Mouse (Mus musculus): ENCODE measurements around the gene Tcea3. TPM values are rescaled to one million over a fixed set of nuclear protein-coding genes. Genes with fewer than 3 reads are reported as not detected.

Gene Tcea3
- polyA plus RNA-seq, 1 experiment from 2014 or later, result 17.2 TPM

GRCm38 (mm10) chr4:136256696-136257095 lies 9.2 kb downstream of the Tcea3 start:
- peaks cover 17% of the 10 kb centered on the region for H3K4me1 ChIP-seq
- no peaks in the 10 kb centered on the region for H3K36me3 ChIP-seq
- H3K9me3 ChIP-seq, result no peaks in the 10 kb centered on the region
- no peak overlapping the region for H3K4me3 ChIP-seq
- H3K27me3 ChIP-seq, result peaks cover 7% of the 10 kb centered on the region; the same call in 1 of the 2 replicates
- H3K9ac ChIP-seq, result no peak overlapping the region
- ATAC-seq (ENCODE audit: borderline replicate concordance, extremely low read depth, low FRiP score, low TSS enrichment), result no peak
- no peak overlapping the region for H3K4me2 ChIP-seq
- H3K27ac ChIP-seq, result no peak overlapping the region
- 61% methylated on average over 10 of the region's 10 CpGs for WGBS

- H3K4me2 ChIP-seq, result no peak overlapping the region
- ATAC-seq (ENCODE audit: borderline replicate concordance, extremely low read depth, low FRiP score, low TSS enrichment), result no peak
- H3K27ac ChIP-seq, result no peak overlapping the region
- 54% methylated on average over 3 of the region's 3 CpGs for WGBS
- H3K9me3 ChIP-seq, result no peaks in the 10 kb centered on the region
- H3K36me3 ChIP-seq, result no peaks in the 10 kb centered on the region
- H3K4me1 ChIP-seq, result peaks cover 24% of the 10 kb centered on the region
- H3K27me3 ChIP-seq, result no peaks in the 10 kb centered on the region
- H3K9ac ChIP-seq, result no peak overlapping the region
- no peak overlapping the region for H3K4me3 ChIP-seq
These were observed 12.4 kb downstream of the Tcea3 start for GRCm38 (mm10) chr4:136259916-136260315.

GRCm38 (mm10) chr4:136260491-136261180 lies 13.1 kb downstream of the Tcea3 start:
- Histone ChIP-seq H3K9ac (no peak overlapping the region), H3K9me3 (no peaks in the 10 kb centered on the region), H3K27ac (peak overlapping the region; percentile 54), H3K27me3 (no peaks in the 10 kb centered on the region), H3K4me3 (no peak overlapping the region), H3K4me2 (no peak overlapping the region), H3K4me1 (peaks cover 24% of the 10 kb centered on the region), H3K36me3 (no peaks in the 10 kb centered on the region)
- WGBS, result 28% methylated on average over 10 of the region's 10 CpGs
- peak; percentile 86 for ATAC-seq (ENCODE audit: borderline replicate concordance, extremely low read depth, low FRiP score, low TSS enrichment)

- ATAC-seq (ENCODE audit: borderline replicate concordance, extremely low read depth, low FRiP score, low TSS enrichment), result no peak
- peaks cover 24% of the 10 kb centered on the region for H3K4me1 ChIP-seq
- H3K4me2 ChIP-seq, result no peak overlapping the region
- no peaks in the 10 kb centered on the region for H3K36me3 ChIP-seq
- H3K4me3 ChIP-seq, result no peak overlapping the region
- WGBS, result 46% methylated on average over 10 of the region's 10 CpGs
- no peaks in the 10 kb centered on the region for H3K9me3 ChIP-seq
- no peak overlapping the region; the same call in 1 of the 2 replicates for H3K27ac ChIP-seq
- H3K9ac ChIP-seq, result no peak overlapping the region
- no peaks in the 10 kb centered on the region for H3K27me3 ChIP-seq
These were observed 14.4 kb downstream of the Tcea3 start for GRCm38 (mm10) chr4:136261912-136262311.

GRCm38 (mm10) chr4:136263555-136263954 lies 16.0 kb downstream of the Tcea3 start:
- Histone ChIP-seq H3K9ac (no peak overlapping the region), H3K27me3 (no peaks in the 10 kb centered on the region), H3K27ac (no peak overlapping the region), H3K36me3 (no peaks in the 10 kb centered on the region), H3K4me2 (no peak overlapping the region), H3K4me1 (peaks cover 24% of the 10 kb centered on the region), H3K4me3 (no peak overlapping the region), H3K9me3 (no peaks in the 10 kb centered on the region)
- ATAC-seq (ENCODE audit: borderline replicate concordance, extremely low read depth, low FRiP score, low TSS enrichment), result no peak
- 93% methylated on average over 4 of the region's 4 CpGs for WGBS

GRCm38 (mm10) chr4:136266716-136267343 lies 19.3 kb downstream of the Tcea3 start:
- ATAC-seq (ENCODE audit: borderline replicate concordance, extremely low read depth, low FRiP score, low TSS enrichment), result no peak
- WGBS, result 74% methylated on average over 9 of the region's 9 CpGs
- Histone ChIP-seq H3K9me3 (no peaks in the 10 kb centered on the region), H3K27me3 (no peaks in the 10 kb centered on the region), H3K4me2 (no peak overlapping the region), H3K27ac (no peak overlapping the region), H3K9ac (no peak overlapping the region), H3K4me1 (peaks cover 5% of the 10 kb centered on the region), H3K4me3 (no peak overlapping the region), H3K36me3 (no peaks in the 10 kb centered on the region)

GRCm38 (mm10) chr4:136268912-136269311 lies 21.4 kb downstream of the Tcea3 start:
- ATAC-seq (ENCODE audit: borderline replicate concordance, extremely low read depth, low FRiP score, low TSS enrichment), result no peak
- WGBS, result 91% methylated on average over 1 of the region's 1 CpGs

GRCm38 (mm10) chr4:136270648-136271047 lies 23.1 kb downstream of the Tcea3 start:
- WGBS, result 83% methylated on average over 8 of the region's 8 CpGs
- ATAC-seq (ENCODE audit: borderline replicate concordance, extremely low read depth, low FRiP score, low TSS enrichment), result no peak
- no peak overlapping the region for H3K4me2 ChIP-seq
- no peak overlapping the region for H3K9ac ChIP-seq
- no peaks in the 10 kb centered on the region for H3K27me3 ChIP-seq
- H3K4me1 ChIP-seq, result no peaks in the 10 kb centered on the region
- peaks cover 8% of the 10 kb centered on the region; the same call in 1 of the 2 replicates for H3K9me3 ChIP-seq
- H3K4me3 ChIP-seq, result no peak overlapping the region
- H3K27ac ChIP-seq, result no peak overlapping the region
- no peaks in the 10 kb centered on the region for H3K36me3 ChIP-seq

More at GRCm38 (mm10) chr4:136268912-136269311, 21.4 kb downstream of the Tcea3 start:
- Histone ChIP-seq H3K9ac (no peak overlapping the region), H3K4me1 (no peaks in the 10 kb centered on the region), H3K27ac (no peak overlapping the region), H3K27me3 (no peaks in the 10 kb centered on the region), H3K9me3 (peaks cover 8% of the 10 kb centered on the region; the same call in 1 of the 2 replicates), H3K4me2 (no peak overlapping the region), H3K4me3 (no peak overlapping the region), H3K36me3 (no peaks in the 10 kb centered on the region)

- no peaks in the 10 kb centered on the region for H3K27me3 ChIP-seq
- H3K9ac ChIP-seq, result no peak overlapping the region
- WGBS, result 80% methylated on average over 8 of the region's 8 CpGs
- H3K9me3 ChIP-seq, result no peaks in the 10 kb centered on the region
- no peak overlapping the region for H3K4me2 ChIP-seq
- no peaks in the 10 kb centered on the region for H3K36me3 ChIP-seq
- no peak for ATAC-seq (ENCODE audit: borderline replicate concordance, extremely low read depth, low FRiP score, low TSS enrichment)
- no peak overlapping the region for H3K4me3 ChIP-seq
- no peak overlapping the region for H3K27ac ChIP-seq
- H3K4me1 ChIP-seq, result peaks cover 32% of the 10 kb centered on the region
These were observed 33.6 kb downstream of the Tcea3 start for GRCm38 (mm10) chr4:136281097-136281496.

GRCm38 (mm10) chr4:136281611-136282010 lies 34.1 kb downstream of the Tcea3 start:
- no peaks in the 10 kb centered on the region for H3K27me3 ChIP-seq
- no peak overlapping the region for H3K4me2 ChIP-seq
- H3K9me3 ChIP-seq, result no peaks in the 10 kb centered on the region
- WGBS, result 50% methylated on average over 9 of the region's 9 CpGs
- no peak overlapping the region for H3K9ac ChIP-seq
- no peak for ATAC-seq (ENCODE audit: borderline replicate concordance, extremely low read depth, low FRiP score, low TSS enrichment)
- peaks cover 34% of the 10 kb centered on the region for H3K4me1 ChIP-seq
- H3K27ac ChIP-seq, result no peak overlapping the region
- H3K36me3 ChIP-seq, result no peaks in the 10 kb centered on the region
- H3K4me3 ChIP-seq, result no peak overlapping the region

- Histone ChIP-seq H3K27me3 (no peaks in the 10 kb centered on the region), H3K4me2 (peak overlapping the region; percentile 19; the same call in 1 of the 2 replicates), H3K9ac (peak overlapping the region; percentile 32; the same call in 1 of the 2 replicates), H3K4me3 (no peak overlapping the region), H3K27ac (peak overlapping the region; percentile 95), H3K4me1 (peaks cover 44% of the 10 kb centered on the region), H3K9me3 (no peaks in the 10 kb centered on the region), H3K36me3 (peaks cover 8% of the 10 kb centered on the region)
- 38% methylated on average over 10 of the region's 10 CpGs for WGBS
- ATAC-seq (ENCODE audit: borderline replicate concordance, extremely low read depth, low FRiP score, low TSS enrichment), result no peak
These were observed 35.3 kb downstream of the Tcea3 start for GRCm38 (mm10) chr4:136282621-136283480.

Measured in lung, embryonic 15.5 days (tissue).